Mouse (Mus musculus) hindlimb bud, embryonic 11.5 days (tissue): ENCODE data around the gene Gm960.

Experiments
- DNase-seq: peaks from one replicate; pipeline ENCODE4 v3.0.0-alpha.2; 2012; ENCODE audit warnings: low read depth, low spot score; ENCODE audit errors: extremely low spot score

The Gm960 gene

GRCm38 (mm10) chr19:4624406-4625178, 73.9 kb downstream of the Gm960 start:
- no peak for DNase-seq

DNA sequence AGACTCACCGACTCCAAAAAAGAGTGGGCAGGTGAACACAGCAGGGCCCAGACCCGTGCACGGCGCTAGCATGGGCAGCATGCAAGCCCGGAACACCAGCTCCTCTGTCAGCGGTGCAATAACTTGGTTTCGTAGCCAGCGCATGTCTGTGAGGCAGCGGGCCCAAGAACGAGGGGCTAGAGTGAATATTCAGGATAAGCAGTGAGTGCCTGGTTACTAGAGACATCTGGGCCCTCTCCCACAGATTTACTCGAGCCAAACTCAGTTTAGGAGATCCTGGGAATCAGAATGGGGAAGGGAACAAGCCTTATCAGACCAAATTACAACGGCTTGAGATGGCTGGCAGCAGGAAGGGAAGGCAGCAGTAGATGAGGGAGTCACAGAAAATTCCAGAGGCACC, 74.5 kb downstream of the Gm960 start:
- no peak for DNase-seq

- no peak for DNase-seq
Observed at GRCm38 (mm10) chr19:4623419-4623818, 75.0 kb downstream of the Gm960 start.

- DNase-seq = no peak
Observed at GRCm38 (mm10) chr19:4622780-4623179, 75.7 kb downstream of the Gm960 start.

GRCm38 (mm10) chr19:4620721-4621120, 77.7 kb downstream of the Gm960 start:
- no peak for DNase-seq

DNA sequence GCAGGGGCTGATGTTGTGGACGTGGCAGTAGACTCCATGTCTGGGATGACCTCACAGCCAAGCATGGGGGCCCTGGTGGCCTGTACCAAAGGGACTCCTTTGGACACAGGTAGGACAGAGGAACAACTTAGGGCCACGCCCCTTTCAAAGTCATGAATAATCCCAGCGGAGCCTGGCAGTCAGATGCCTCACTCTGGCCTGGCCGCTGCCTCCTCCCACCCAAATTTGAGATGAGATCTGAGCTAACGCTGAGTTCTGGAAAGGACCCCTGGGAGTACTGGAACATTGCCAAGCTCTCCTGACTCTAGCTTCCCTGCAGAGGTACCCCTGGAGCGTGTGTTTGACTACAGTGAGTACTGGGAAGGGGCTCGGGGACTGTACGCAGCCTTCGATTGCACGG, 79.0 kb downstream of the Gm960 start:
- DNase-seq = no peak

DNA sequence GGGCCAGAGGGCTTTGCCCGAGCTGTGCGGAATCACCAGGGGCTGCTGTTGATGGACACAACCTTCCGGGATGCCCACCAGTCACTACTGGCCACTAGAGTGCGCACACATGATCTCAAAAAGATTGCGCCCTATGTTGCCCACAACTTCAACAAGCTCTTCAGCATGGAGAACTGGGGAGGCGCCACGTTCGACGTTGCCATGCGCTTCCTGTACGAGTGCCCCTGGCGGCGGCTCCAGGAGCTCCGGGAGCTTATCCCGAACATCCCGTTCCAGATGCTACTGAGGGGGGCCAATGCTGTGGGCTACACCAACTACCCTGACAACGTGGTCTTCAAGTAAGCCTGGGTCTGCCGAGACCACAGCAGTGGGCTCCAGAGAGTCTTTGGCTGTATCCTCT, 80.3 kb downstream of the Gm960 start:
- DNase-seq = no peak

DNA sequence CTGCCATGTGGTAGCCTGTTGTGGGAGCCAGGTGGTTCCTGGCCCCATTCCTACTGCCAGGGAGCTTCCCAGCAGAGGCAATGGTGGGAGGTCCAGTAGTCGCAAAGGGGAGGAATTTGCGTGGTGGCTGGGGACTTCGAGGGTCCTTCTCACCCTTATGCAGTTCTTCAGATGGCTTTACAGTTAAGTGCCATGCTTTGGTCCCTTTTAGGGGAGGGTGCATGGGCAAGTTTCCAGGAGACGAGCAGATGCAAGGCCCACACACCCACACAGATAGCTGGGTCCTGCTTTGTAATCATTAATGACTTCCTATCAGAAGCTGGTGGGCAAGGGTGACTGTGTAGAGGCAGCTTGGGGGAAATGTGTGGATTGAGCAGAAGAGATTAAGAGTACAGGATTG, 81.9 kb downstream of the Gm960 start:
- no peak for DNase-seq

DNA sequence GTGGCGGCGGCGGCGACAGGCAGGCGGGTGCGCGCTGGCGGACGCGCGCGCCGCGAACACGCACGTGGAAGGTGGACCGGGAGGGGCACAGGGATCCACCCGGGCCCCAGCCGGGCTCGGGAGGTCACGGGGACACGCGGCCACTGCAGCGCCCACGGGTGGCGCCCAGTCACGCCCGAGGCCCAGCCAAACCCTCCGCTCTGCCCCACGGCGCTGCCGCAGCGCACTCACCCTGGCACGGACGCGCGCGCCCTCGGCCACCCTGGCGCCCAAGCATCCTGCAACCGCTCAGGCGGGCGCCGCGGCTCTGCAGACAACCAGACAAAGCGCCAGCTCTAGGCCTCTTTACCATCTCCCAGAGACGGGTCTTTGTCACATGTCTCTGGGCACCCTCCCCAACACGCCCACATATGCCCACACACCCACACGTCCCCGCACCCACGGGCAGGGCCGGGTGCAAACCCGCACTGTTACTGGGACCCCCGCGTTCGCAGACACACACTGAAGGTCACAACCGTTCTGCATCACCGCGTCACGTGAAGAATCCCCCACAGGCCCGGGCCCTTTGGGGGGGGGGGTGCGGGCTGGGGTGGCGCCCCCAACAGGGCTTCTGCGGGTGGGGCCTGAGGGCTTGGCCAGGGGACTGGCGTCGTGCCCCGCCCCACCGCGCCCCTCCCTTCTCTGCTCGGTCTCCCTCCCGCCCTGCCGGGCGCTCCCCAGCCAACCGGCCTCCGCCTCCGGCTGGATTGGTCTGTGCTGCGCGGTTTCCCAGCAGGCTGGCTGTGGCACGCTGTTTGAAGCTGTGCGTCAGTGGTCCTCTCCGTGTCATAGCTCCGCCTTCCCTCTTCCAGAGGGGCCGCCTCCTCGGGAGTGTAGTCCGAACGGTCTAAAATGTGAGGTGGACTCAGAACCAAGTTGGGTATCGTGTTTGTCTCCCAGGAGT, 83.0 kb downstream of the Gm960 start, which contains the start of gene Lrfn4:
Gene Lrfn4 (minus strand): TSS at position 517 of the 943 bp plus-strand sequence.
- DNase-seq = peak; percentile 79

GRCm38 (mm10) chr19:4614305-4615150, 83.9 kb downstream of the Gm960 start:
- DNase-seq = no peak

- DNase-seq = no peak
Observed at GRCm38 (mm10) chr19:4613464-4614304, 84.8 kb downstream of the Gm960 start.

DNA sequence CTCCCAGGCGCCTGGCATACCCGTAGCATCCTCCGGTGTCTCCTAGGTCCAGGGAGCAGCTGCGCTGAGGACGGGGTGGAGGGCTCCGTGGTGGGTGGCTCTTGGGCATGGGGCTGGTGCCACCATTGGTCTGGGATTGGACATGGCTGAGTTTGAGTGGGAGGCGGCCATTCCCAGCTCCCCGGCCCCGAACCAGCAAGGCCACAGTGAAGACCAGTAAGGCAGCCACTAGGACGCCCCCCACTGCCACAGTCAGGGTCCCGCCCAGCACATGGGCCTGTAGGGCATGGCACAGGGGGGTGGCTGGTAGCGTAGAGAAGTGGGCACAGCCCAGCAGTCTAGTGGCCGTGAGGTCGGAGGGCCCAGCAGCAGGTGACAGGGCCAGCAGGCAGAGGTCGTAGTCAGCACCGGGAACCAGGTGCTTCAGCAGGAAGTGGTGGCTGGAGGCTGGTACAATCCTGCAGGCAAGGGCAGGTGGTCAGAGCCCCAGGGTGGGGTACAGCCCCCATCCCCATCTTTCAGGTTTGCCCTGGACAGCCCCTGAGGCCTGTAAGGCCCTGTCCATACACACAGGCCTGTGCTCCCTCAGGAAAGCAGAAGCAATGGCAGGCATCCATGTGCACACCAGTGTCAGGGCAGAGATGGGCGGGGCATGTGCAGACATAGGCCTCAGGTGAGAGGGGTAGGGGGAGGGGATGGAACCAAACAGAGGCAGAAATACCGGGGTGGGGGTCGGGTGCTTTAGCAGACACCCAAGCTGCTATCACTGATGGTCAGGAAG, 86.1 kb downstream of the Gm960 start:
- no peak for DNase-seq

DNA sequence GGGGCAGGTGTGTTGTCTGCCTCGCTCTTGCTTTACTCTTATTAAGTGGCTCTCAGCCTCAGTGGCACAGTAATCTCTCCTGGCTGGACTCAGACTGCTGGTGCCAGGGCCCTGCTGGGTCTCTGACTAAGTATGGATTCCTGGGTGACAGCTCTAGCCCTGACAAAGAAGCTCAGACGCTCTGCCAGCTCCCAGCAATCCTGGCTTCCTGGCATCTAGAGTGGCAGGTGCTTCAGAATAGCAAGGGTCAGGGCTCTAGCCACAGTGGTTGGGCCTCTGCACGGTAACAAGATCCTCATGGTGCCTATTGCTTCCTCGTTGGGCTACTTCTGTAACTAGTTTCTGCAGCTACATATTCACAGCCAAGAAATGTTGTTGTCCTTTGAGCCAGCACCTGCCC, 88.4 kb downstream of the Gm960 start:
- DNase-seq = no peak

DNA sequence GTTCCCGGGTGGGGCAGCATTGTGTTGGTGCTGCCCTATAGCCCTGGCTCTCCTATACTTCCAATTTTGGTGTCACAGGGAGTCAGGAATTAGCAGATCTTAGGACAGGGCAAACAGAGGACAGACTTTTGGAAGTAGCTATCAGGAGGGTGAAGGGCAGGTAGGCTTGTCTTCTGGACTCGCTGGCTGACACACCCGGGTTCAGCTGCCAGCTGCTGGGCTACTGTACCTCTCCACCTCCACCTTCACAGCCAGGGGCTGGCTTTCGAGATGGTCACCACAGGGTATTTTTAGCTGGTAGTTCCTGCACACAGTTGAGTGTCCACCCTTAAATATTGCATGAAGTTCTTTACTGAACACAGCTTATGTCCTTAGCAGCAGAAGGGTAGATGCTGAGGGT, 90.0 kb downstream of the Gm960 start:
- no peak for DNase-seq

- no peak for DNase-seq
Observed at GRCm38 (mm10) chr19:4607406-4607805, 91.1 kb downstream of the Gm960 start.

- no peak for DNase-seq
Observed at GRCm38 (mm10) chr19:4605654-4606053, 92.8 kb downstream of the Gm960 start.

GRCm38 (mm10) chr19:4603801-4604723, 94.4 kb downstream of the Gm960 start:
- no peak for DNase-seq

- no peak for DNase-seq
Observed at GRCm38 (mm10) chr19:4602459-4602858, 96.0 kb downstream of the Gm960 start.
